In the genomic region with DNA sequence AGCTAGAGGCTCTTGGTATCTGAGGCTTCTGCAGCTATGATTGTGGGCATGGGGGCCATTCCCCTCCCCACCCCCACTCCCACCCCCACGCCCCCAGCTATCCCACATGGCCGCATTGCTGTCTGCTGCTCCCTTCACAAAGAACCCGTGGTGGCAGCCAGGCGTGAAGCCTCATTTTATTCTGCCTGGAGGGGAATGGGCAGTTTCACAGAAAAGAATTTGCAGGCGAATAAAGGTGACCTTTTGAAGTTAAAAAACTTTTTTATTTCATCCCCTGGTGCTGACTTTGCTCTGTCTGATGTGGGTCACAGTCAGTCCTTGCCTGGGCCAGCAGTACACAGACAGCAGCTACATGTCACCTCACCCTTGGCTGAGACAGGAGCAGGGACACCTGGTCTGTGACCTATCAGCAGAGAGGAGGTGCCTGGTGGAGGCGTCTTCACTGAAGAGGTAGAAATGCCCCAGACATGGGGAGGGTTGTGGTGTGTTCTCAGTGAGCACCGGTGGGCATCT, we compare ENCODE assay signal across 19 mouse cellular contexts. TPM values are rescaled to one million over a fixed set of nuclear protein-coding genes. Genes with fewer than 3 reads are reported as not detected.
"Had no signal": no experiment of that assay in that cellular context is flagged by ENCODE, and none has a peak within 500 bp of the region (broad histone marks: within the 10 kb centered on the region; RNA-seq: fewer than 3 reads in every experiment).

No protein-coding gene starts in this region.

- H3K9ac ChIP-seq: intestine, embryonic 15.5 days; limb, embryonic 13.5 days; liver, embryonic 14.5 days; neural tube, embryonic 13.5 days had no signal

- ATAC-seq: intestine, embryonic 15.5 days had no signal

- H3K4me1 ChIP-seq: intestine, embryonic 15.5 days; limb, embryonic 13.5 days had no signal

- H3K36me3 ChIP-seq: intestine, embryonic 15.5 days; limb, embryonic 13.5 days; neural tube, embryonic 13.5 days had no signal

- H3K27ac ChIP-seq: intestine, embryonic 15.5 days; limb, embryonic 13.5 days; liver, embryonic 14.5 days; neural tube, embryonic 13.5 days had no signal

- H3K9me3 ChIP-seq: intestine, embryonic 15.5 days; limb, embryonic 13.5 days; neural tube, embryonic 13.5 days had no signal

- H3K27me3 ChIP-seq: neural tube, embryonic 13.5 days had no signal

- H3K4me3 ChIP-seq: intestine, embryonic 15.5 days; limb, embryonic 13.5 days; neural tube, embryonic 13.5 days had no signal

- DNase-seq: left cerebral cortex, postnatal 4 days; lung, adult 18-20 months; midbrain, embryonic 14.5 days; retina, postnatal 1 day; right cerebral cortex, postnatal 4 days; spleen, adult 18-20 months; thymus, postnatal 4 days had no signal

- H3K4me2 ChIP-seq: intestine, embryonic 15.5 days; limb, embryonic 13.5 days; neural tube, embryonic 13.5 days had no signal

RNA-seq across cellular contexts. Expression of gene Bsnd, which starts 8.8 kb away (rescaled TPM):
- total RNA-seq: layer of hippocampus, adult 8-10 months; left cerebral cortex, adult 18-20 months; left cerebral cortex, postnatal 10 days; left cerebral cortex, postnatal 4 days; liver, adult 2 months; megakaryocyte-erythroid progenitor cell, adult 5-6 weeks had no signal
- polyA plus RNA-seq: intestine, embryonic 15.5 days; large intestine, adult 2 months; limb, embryonic 13.5 days; liver, adult 2 months; liver, embryonic 14.5 days; lung, embryonic 16.5 days; midbrain, embryonic 14.5 days; neural tube, embryonic 13.5 days; stomach, embryonic 16.5 days had no signal

RNA-seq across cellular contexts. Expression of gene Pcsk9, which starts 19.1 kb away (rescaled TPM):
- total RNA-seq: megakaryocyte-erythroid progenitor cell, adult 5-6 weeks had no signal
